Mouse (Mus musculus): Measurements from ENCODE around the gene Dcaf15. TPM values are rescaled to one million over a fixed set of nuclear protein-coding genes. Genes with fewer than 3 reads are reported as not detected.

Dcaf15 gene
- total and polyA plus RNA-seq, 3 experiments: 34.4 to 56.1 TPM; not detected in 1

DNA sequence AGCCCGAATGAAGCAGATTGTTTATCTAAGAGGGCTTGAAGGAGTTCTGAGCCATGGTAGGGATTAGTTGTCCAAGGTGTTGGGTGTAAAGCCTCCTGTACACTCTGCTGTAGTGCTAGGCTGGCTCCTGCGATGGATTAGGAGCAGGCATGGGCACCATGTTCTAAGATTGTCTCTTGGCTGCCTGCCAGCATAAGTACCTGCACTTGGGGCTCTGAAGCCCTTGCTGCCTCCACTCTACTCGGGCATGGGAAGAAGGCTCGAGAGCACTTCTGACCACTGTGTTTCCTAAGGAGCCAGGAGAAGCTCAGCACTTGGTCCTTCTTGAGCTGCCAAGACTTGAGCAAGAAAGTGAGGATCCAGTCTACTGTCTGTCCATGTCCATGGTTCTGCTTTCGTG is 25.4 kb downstream of the Dcaf15 start:
- Histone ChIP-seq H3K27ac (ENCODE audit: control insufficient read depth, low read depth, low read length) (no peak overlapping the region), H3K9ac (ENCODE audit: control insufficient read depth, low read depth, low read length, poor library complexity, severe bottlenecking) (no peak overlapping the region), H3K27me3 (ENCODE audit: control insufficient read depth in 1 of 2, insufficient read depth in 2 of 2, low read length in 2 of 2) (no peaks in the 10 kb centered on the region), H3K4me3 (ENCODE audit: control insufficient read depth in 1 of 2, insufficient read depth in 1 of 2, low read depth in 2 of 2, low read length in 2 of 2) (no peak overlapping the region), H3K79me2 (ENCODE audit: control insufficient read depth, insufficient read depth, low read length, poor library complexity) (no peaks in the 10 kb centered on the region), H3K36me3 (ENCODE audit: control insufficient read depth in 1 of 2, insufficient read depth in 2 of 2, low read length in 2 of 2) (no peaks in the 10 kb centered on the region), H3K9me3 (replicated peaks; ENCODE audit: insufficient read depth, low read length) (no peaks in the 10 kb centered on the region), H3K4me1 (ENCODE audit: control insufficient read depth in 1 of 2, insufficient read depth in 2 of 2, low read length in 2 of 2) (no peaks in the 10 kb centered on the region)
- TF ChIP-seq KAT2A (conservative IDR thresholded peaks at IDR 0.05; ENCODE audit: low read depth, low read length): no peak
- no peak for TF ChIP-seq EP300 (IDR thresholded peaks at IDR 0.05; ENCODE audit: low read depth in 1 of 2, low read length in 2 of 2)
- no peak for TF ChIP-seq MYB (IDR thresholded peaks at IDR 0.05; ENCODE audit: low read depth, low read length)
- DNase-seq (ENCODE audit: low read depth, low spot score): no peak

DNA sequence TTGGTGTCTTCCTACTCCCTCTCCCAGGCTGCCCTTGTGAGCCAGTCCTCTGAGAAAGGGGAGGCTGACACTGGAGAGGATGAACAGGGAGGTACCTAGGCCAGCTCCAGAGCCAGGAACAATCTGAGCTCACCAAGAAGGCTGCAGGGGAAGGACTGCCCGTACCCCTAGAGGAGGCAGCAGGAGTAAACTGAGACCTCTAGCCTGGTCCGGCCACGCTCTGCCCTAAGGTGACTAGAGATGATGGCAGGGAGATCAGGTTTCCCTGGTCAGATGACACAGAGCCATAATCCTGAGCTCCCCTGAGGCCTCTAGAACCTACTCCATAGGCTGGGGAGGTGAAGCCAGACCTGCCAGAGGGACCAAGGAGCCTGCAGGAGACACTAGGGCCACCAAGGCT is 27.7 kb downstream of the Dcaf15 start:
- no peaks in the 10 kb centered on the region for H3K27me3 ChIP-seq (ENCODE audit: control insufficient read depth in 1 of 2, insufficient read depth in 2 of 2, low read length in 2 of 2)
- no peak overlapping the region for H3K9ac ChIP-seq (ENCODE audit: control insufficient read depth, low read depth, low read length, poor library complexity, severe bottlenecking)
- no peaks in the 10 kb centered on the region for H3K79me2 ChIP-seq (ENCODE audit: control insufficient read depth, insufficient read depth, low read length, poor library complexity)
- TF ChIP-seq MAFK (IDR thresholded peaks at IDR 0.05; ENCODE audit: borderline replicate concordance, low read depth, low read length): no peak
- TF ChIP-seq USF1 (IDR thresholded peaks at IDR 0.05; ENCODE audit: low read depth, low read length): no peak
- TF ChIP-seq MXI1 (IDR thresholded peaks at IDR 0.05; ENCODE audit: low read depth, low read length): no peak
- TF ChIP-seq TAL1 (IDR thresholded peaks at IDR 0.05; ENCODE audit: low read length): no peak
- no peak for TF ChIP-seq MYB (IDR thresholded peaks at IDR 0.05; ENCODE audit: low read depth, low read length)
- H3K4me3 ChIP-seq (ENCODE audit: control insufficient read depth in 1 of 2, insufficient read depth in 1 of 2, low read depth in 2 of 2, low read length in 2 of 2): no peak overlapping the region
- no peaks in the 10 kb centered on the region; a peak in 1 of 4 replicates for H3K4me1 ChIP-seq (ENCODE audit: control insufficient read depth in 1 of 2, insufficient read depth in 2 of 2, low read length in 2 of 2)
- no peak for DNase-seq (ENCODE audit: low read depth, low spot score)
- no peaks in the 10 kb centered on the region for H3K9me3 ChIP-seq (replicated peaks; ENCODE audit: insufficient read depth, low read length)
- no peak overlapping the region for H3K27ac ChIP-seq (ENCODE audit: control insufficient read depth, low read depth, low read length)
- no peaks in the 10 kb centered on the region for H3K36me3 ChIP-seq (ENCODE audit: control insufficient read depth in 1 of 2, insufficient read depth in 2 of 2, low read length in 2 of 2)

DNA sequence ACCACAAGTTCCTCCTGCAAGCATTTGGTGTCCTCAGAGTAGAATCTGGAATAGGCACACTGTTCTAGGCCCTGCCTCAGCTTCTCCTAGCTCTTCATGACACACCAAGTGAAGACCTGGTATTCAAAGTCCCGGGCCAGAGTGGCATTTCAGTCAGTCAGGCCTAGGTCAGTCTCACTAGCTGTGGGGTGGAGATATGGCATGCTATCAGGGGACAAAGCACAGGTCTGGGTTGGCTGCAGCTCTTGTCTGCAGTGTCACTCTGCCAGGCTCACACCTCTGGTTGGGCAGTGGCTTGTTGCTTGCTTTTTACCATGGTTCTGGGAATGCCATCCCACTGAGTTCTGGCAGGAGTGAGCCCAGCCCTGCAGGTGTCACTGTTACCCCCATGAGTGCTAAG is 28.2 kb downstream of the Dcaf15 start:
- TF ChIP-seq NRF1 (IDR thresholded peaks at IDR 0.05; ENCODE audit: insufficient read depth, low read depth, low read length, poor library complexity, severe bottlenecking) (no peak), ELF1 (IDR thresholded peaks at IDR 0.05; ENCODE audit: low read depth, low read length) (no peak), CTCF (IDR thresholded peaks at IDR 0.05 in 2 of 3, conservative IDR thresholded peaks at IDR 0.05 in 1 of 3; ENCODE audit: control insufficient read depth in 1 of 3, insufficient read depth in 1 of 3, low read depth in 2 of 3, low read length in 3 of 3, poor library complexity in 1 of 3, severe bottlenecking in 1 of 3) (no peak), ETS1 (IDR thresholded peaks at IDR 0.05; ENCODE audit: low read depth, low read length) (no peak), POLR2AphosphoS5 (IDR thresholded peaks at IDR 0.05; ENCODE audit: borderline replicate concordance, low read depth, low read length) (no peak), USF1 (IDR thresholded peaks at IDR 0.05; ENCODE audit: low read depth, low read length) (no peak), MYC (IDR thresholded peaks at IDR 0.05; ENCODE audit: low read depth, low read length) (no peak), RAD21 (IDR thresholded peaks at IDR 0.05; ENCODE audit: low read depth, low read length) (no peak), NELFE (IDR thresholded peaks at IDR 0.05; ENCODE audit: low read depth, low read length) (no peak), TBP (IDR thresholded peaks at IDR 0.05; ENCODE audit: low read depth, low read length) (no peak), POLR2A (IDR thresholded peaks at IDR 0.05; ENCODE audit: control insufficient read depth in 1 of 2, insufficient read depth in 1 of 2, low read depth in 1 of 2, low read length in 2 of 2, poor library complexity in 1 of 2) (no peak), MAZ (IDR thresholded peaks at IDR 0.05; ENCODE audit: low read depth, low read length) (no peak), UBTF (IDR thresholded peaks at IDR 0.05; ENCODE audit: borderline replicate concordance, insufficient read depth, low read depth, low read length) (no peak), SIN3A (IDR thresholded peaks at IDR 0.05; ENCODE audit: low read length) (no peak)
- Histone ChIP-seq H3K36me3 (ENCODE audit: control insufficient read depth in 1 of 2, insufficient read depth in 2 of 2, low read length in 2 of 2) (no peaks in the 10 kb centered on the region), H3K79me2 (ENCODE audit: control insufficient read depth, insufficient read depth, low read length, poor library complexity) (no peaks in the 10 kb centered on the region; the same call in 1 of the 2 replicates), H3K9ac (ENCODE audit: control insufficient read depth, low read depth, low read length, poor library complexity, severe bottlenecking) (no peak overlapping the region), H3K27me3 (ENCODE audit: control insufficient read depth in 1 of 2, insufficient read depth in 2 of 2, low read length in 2 of 2) (no peaks in the 10 kb centered on the region), H3K27ac (ENCODE audit: control insufficient read depth, low read depth, low read length) (no peak overlapping the region), H3K9me3 (replicated peaks; ENCODE audit: insufficient read depth, low read length) (no peaks in the 10 kb centered on the region), H3K4me1 (ENCODE audit: control insufficient read depth in 1 of 2, insufficient read depth in 2 of 2, low read length in 2 of 2) (no peaks in the 10 kb centered on the region; a peak in 2 of 4 replicates), H3K4me3 (ENCODE audit: control insufficient read depth in 1 of 2, insufficient read depth in 1 of 2, low read depth in 2 of 2, low read length in 2 of 2) (no peak overlapping the region)
- no peak for DNase-seq (ENCODE audit: low read depth, low spot score)

Measured in MEL (cell line).